Mouse (Mus musculus): ENCODE measurements at regions not wholly inside any gene's neighbourhood (a gene's known extent, or its start where the extent isn't known, plus 50 kb on each side); places are given as distances from the start of the nearest gene placed in this dataset.

- Histone ChIP-seq H3K27ac (replicated peaks; ENCODE audit: low read depth, low read length) (no peak overlapping the region), H3K4me3 (replicated peaks; ENCODE audit: low read length) (no peak overlapping the region), H3K9ac (ENCODE audit: low read depth, low read length, severe bottlenecking) (no peak overlapping the region), H3K27me3 (ENCODE audit: control insufficient read depth, insufficient read depth, low read length) (no peaks in the 10 kb centered on the region), H3K4me2 (replicated peaks; ENCODE audit: low read depth, low read length, severe bottlenecking) (no peak overlapping the region), H3K4me1 (ENCODE audit: control insufficient read depth, insufficient read depth, low read length) (peaks cover 3% of the 10 kb centered on the region), H3K36me3 (ENCODE audit: control insufficient read depth, insufficient read depth, low read length) (no peaks in the 10 kb centered on the region), H3K9me3 (ENCODE audit: control insufficient read depth, low read length) (no peaks in the 10 kb centered on the region)
- DNase-seq (ENCODE audit: low spot score) (no peak), ATAC-seq (ENCODE audit: low FRiP score, low read depth) (no peak)
- TF ChIP-seq POLR2A (IDR thresholded peaks at IDR 0.05; ENCODE audit: borderline replicate concordance, extremely low read depth, insufficient read depth, insufficient read length): no peak
- WGBS: 81% methylated on average over 9 of the region's 9 CpGs
These were observed 64.7 kb upstream of the Dlg1 start for GRCm38 (mm10) chr16:31598409-31598988.

GRCm38 (mm10) chr16:31598989-31599421 lies 64.2 kb upstream of the Dlg1 start:
- no peak for TF ChIP-seq POLR2A (IDR thresholded peaks at IDR 0.05; ENCODE audit: borderline replicate concordance, extremely low read depth, insufficient read depth, insufficient read length)
- 91% methylated on average over 6 of the region's 6 CpGs for WGBS
- Histone ChIP-seq H3K27ac (replicated peaks; ENCODE audit: low read depth, low read length) (no peak overlapping the region), H3K9ac (ENCODE audit: low read depth, low read length, severe bottlenecking) (no peak overlapping the region), H3K36me3 (ENCODE audit: control insufficient read depth, insufficient read depth, low read length) (no peaks in the 10 kb centered on the region), H3K4me1 (ENCODE audit: control insufficient read depth, insufficient read depth, low read length) (no peaks in the 10 kb centered on the region), H3K4me3 (replicated peaks; ENCODE audit: low read length) (no peak overlapping the region), H3K4me2 (replicated peaks; ENCODE audit: low read depth, low read length, severe bottlenecking) (no peak overlapping the region), H3K9me3 (ENCODE audit: control insufficient read depth, low read length) (no peaks in the 10 kb centered on the region), H3K27me3 (ENCODE audit: control insufficient read depth, insufficient read depth, low read length) (no peaks in the 10 kb centered on the region)
- no peak for DNase-seq (ENCODE audit: low spot score)
- ATAC-seq (ENCODE audit: low FRiP score, low read depth): no peak

DNA sequence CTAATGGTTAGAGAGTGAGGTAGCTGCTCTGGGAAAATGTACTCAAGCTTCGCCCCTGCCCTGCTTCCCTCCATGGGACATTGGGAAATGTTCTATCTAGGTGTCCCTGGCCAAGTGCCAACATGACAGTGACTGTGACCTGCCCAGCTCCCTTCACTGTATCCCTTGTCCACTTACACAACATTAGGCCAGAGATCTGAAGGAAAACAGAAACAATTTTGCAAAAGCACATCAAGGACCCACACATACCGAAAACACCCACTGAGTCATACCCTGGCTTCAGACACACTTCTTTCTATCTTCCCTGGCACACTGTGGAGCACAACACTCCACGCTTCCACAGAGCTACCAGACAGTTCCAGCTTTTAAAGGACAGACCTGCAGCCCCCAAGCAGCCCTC lies 62.0 kb upstream of the Dlg1 start:
- H3K27ac ChIP-seq (replicated peaks; ENCODE audit: low read depth, low read length): no peak overlapping the region
- ATAC-seq (ENCODE audit: low FRiP score, low read depth) (no peak), DNase-seq (ENCODE audit: low spot score) (no peak)
- no peak overlapping the region for H3K4me3 ChIP-seq (replicated peaks; ENCODE audit: low read length)
- TF ChIP-seq POLR2A (IDR thresholded peaks at IDR 0.05; ENCODE audit: borderline replicate concordance, extremely low read depth, insufficient read depth, insufficient read length): no peak
- WGBS: 92% methylated on average over 3 of the region's 3 CpGs
- no peaks in the 10 kb centered on the region for H3K9me3 ChIP-seq (ENCODE audit: control insufficient read depth, low read length)
- H3K36me3 ChIP-seq (ENCODE audit: control insufficient read depth, insufficient read depth, low read length): no peaks in the 10 kb centered on the region
- no peaks in the 10 kb centered on the region for H3K4me1 ChIP-seq (ENCODE audit: control insufficient read depth, insufficient read depth, low read length)
- H3K9ac ChIP-seq (ENCODE audit: low read depth, low read length, severe bottlenecking): no peak overlapping the region
- no peak overlapping the region for H3K4me2 ChIP-seq (replicated peaks; ENCODE audit: low read depth, low read length, severe bottlenecking)
- no peaks in the 10 kb centered on the region for H3K27me3 ChIP-seq (ENCODE audit: control insufficient read depth, insufficient read depth, low read length)

DNA sequence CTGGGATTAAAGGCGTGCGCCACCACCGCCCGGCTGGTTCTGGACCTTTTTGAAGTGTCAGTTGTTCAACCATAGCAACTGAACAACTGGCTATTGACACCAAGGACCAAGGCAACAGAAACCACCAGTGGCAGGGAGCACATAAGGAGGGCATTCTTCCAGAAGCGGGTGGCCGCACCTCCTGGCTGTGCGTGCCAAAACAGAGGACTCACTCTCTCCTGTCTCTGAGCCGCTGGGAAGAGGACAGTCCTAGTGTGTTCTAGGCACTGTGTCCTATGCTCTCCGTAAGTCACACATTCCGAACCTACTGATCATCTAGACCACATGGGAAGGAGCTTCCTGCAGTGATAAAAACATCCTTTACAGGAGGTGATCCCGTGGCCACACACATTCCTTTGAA lies 60.1 kb upstream of the Dlg1 start:
- WGBS: 84% methylated on average over 11 of the region's 11 CpGs
- no peak overlapping the region for H3K4me2 ChIP-seq (replicated peaks; ENCODE audit: low read depth, low read length, severe bottlenecking)
- H3K9me3 ChIP-seq (ENCODE audit: control insufficient read depth, low read length): no peaks in the 10 kb centered on the region
- no peaks in the 10 kb centered on the region for H3K27me3 ChIP-seq (ENCODE audit: control insufficient read depth, insufficient read depth, low read length)
- no peak overlapping the region for H3K9ac ChIP-seq (ENCODE audit: low read depth, low read length, severe bottlenecking)
- H3K4me3 ChIP-seq (replicated peaks; ENCODE audit: low read length): no peak overlapping the region
- no peak for TF ChIP-seq POLR2A (IDR thresholded peaks at IDR 0.05; ENCODE audit: borderline replicate concordance, extremely low read depth, insufficient read depth, insufficient read length)
- H3K36me3 ChIP-seq (ENCODE audit: control insufficient read depth, insufficient read depth, low read length): no peaks in the 10 kb centered on the region
- no peaks in the 10 kb centered on the region for H3K4me1 ChIP-seq (ENCODE audit: control insufficient read depth, insufficient read depth, low read length)
- no peak for DNase-seq (ENCODE audit: low spot score)
- no peak overlapping the region for H3K27ac ChIP-seq (replicated peaks; ENCODE audit: low read depth, low read length)
- ATAC-seq (ENCODE audit: low FRiP score, low read depth): no peak

DNA sequence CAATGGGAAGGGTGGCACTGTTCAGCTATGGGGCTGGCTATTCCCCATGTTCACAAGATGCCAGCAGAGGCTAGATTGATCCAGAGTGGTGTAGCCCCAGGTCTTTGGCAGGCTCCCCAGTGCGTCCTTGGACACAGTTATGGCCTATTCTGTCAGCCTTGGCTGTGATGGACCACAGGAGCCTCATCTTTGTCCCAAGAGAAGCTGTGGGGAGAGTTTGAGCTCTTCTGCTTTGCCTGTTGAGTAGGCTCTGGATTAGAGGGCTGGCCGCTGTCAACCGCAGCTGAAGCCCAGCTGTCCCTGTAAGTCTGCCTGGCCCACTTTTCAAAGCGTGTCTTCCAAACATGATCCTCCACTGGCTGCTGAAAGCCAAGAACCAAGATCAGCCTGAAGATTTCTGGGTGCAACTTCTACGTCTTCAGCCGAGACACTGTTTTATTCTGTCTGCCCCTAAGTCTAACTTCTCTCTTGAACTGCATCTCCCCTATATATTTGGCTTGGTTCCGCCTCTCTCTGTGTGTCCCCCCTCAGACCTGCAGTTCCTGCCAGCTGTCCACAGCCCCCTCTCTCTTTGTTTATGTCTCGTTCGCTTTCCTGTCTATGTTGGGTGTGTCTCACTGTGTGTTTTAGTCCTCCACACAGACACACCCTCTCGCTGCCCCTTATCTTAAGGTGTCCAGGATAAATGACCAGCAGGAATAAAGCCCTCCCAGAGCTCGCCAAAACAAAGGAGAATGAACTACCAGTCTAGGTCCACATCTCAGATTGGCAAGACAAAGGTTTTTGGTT lies 56.7 kb upstream of the Dlg1 start:
- no peak overlapping the region for H3K4me2 ChIP-seq (replicated peaks; ENCODE audit: low read depth, low read length, severe bottlenecking)
- 0 out of 2 replicates have a peak, but pooled peaks cover 10% of the 10 kb centered on the region for H3K4me1 ChIP-seq (ENCODE audit: control insufficient read depth, insufficient read depth, low read length)
- DNase-seq (ENCODE audit: low spot score) (peak; percentile 37), ATAC-seq (ENCODE audit: low FRiP score, low read depth) (peak; percentile 52; the same call in 1 of the 2 replicates)
- no peaks in the 10 kb centered on the region for H3K36me3 ChIP-seq (ENCODE audit: control insufficient read depth, insufficient read depth, low read length)
- TF ChIP-seq POLR2A (IDR thresholded peaks at IDR 0.05; ENCODE audit: borderline replicate concordance, extremely low read depth, insufficient read depth, insufficient read length): no peak
- WGBS: 81% methylated on average over 11 of the region's 11 CpGs
- H3K27me3 ChIP-seq (ENCODE audit: control insufficient read depth, insufficient read depth, low read length): no peaks in the 10 kb centered on the region
- no peaks in the 10 kb centered on the region for H3K9me3 ChIP-seq (ENCODE audit: control insufficient read depth, low read length)
- H3K27ac ChIP-seq (replicated peaks; ENCODE audit: low read depth, low read length): 0 out of 2 replicates have a peak overlapping the region, but pooled peaks have one; percentile 13
- no peak overlapping the region for H3K4me3 ChIP-seq (replicated peaks; ENCODE audit: low read length)
- H3K9ac ChIP-seq (ENCODE audit: low read depth, low read length, severe bottlenecking): no peak overlapping the region
